Mouse (Mus musculus) retina, embryonic 14.5 days (tissue): ENCODE measurements around the gene Mmachc.
A peak's percentile ranks its signal among the peaks of the same experiment; 100 is the strongest.

Experiments
- DNase-seq: peaks from one replicate; pipeline ENCODE4 v3.0.0-alpha.2; 2015; ENCODE audit warnings: low spot score

The Mmachc gene

DNA sequence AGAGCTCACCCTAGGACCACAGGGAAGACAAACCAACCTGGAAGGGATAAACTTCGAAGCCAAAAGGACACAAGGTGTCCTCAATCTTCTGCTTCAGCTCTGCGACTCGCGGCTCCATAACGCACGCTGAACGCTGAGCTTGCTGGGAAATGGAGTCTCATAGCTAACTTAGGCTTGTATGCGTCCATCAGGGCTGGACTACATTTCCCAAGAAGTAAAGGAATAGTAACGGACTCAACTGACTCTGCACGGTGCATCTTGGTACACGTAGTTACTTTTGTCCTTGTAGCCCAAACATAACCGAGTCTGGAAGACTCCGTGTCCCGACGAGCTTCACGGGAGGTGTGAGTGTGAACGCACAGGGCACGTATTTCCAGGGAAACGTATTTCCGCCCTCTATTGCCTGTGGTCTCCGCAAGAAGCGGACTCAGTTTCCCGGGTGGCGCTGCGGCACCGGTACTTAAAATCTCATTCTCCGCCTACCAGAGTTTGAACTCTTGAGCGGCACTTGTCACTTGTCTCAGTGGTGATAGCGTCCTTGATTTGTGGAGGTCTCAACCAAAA is at the start of gene Mmachc, which contains the start of gene Ccdc163:
Gene Mmachc, minus strand, starts transcription at position 206 of the 564 bp plus-strand sequence.
Gene Ccdc163, plus strand, starts transcription at position 309 of the 564 bp plus-strand sequence.
- DNase-seq, result peak; percentile 95

DNA sequence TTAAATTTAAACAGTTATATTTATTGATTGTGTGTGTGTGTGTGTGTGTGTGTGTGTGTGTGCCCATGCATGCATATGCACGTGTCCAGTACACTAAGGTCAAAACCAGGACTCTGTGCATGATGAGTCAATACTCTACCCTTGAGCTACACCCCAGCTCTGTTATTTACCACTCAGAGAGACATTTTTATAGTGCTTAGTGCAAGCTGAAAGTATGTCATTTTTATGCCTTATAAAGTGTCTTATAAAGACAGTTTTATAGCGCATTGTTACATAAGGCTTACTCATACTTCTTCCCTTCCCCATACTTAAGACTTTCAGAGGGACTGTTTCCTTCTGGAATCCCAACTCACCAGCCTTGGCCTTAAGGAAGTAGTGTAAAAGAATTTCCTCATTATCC is 41.5 kb upstream of the Mmachc start:
- no peak for DNase-seq

DNA sequence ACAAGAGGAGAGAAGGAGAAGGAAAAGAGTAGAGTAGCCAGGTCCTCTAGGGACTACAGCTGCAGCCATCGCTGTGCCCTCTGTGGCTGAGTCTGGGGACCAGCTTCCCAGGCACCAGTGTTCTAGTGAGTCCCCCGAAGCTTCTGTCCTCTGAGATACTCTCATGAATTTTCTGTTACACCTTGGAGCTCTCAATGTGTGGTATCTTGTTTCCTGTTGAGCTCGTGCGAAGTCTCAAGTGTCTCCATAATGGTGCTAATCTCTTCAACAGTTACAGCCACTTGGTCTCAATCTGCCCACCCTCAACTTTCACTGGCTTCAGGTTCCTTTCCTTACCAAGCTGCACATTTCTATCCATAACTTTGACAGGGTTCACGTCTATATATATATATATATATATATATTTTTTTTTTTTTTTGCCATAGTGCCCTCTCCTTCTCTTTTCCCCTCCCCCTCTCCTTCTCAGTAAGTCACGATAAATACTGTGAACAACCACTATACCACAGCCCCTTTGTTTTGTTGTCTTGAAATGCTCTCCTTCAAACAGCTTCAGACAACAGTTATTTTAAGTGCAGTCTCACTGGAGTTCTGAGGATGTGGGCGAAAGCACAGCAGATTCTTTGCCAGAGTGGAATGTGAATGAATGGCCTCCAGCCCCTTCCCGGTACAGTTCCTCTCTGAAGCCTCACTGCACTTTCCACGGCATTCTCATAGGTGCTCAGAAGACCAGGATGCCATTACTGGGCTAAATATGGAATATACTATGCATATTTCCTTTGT is 31.0 kb upstream of the Mmachc start:
- DNase-seq, result no peak

DNA sequence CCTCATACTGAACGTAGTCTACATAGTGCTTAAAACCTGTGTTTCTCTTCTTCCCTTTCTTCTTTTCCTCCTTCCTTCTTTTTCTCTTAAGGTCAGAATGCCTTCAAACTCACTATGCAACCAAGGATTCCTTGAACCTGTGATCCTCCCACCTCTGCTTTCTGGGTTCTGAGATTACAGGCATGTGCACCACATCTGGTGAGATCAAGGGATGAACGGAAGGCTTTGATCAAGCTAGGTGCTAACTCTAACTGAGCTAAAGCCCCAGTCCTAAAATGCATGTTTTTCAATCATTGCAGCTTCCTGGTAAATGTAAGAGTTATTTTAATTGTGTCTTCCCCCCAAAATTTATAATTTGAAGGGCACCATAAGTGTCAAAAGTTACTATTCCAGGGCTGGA is 26.8 kb upstream of the Mmachc start:
- DNase-seq, result no peak

DNA sequence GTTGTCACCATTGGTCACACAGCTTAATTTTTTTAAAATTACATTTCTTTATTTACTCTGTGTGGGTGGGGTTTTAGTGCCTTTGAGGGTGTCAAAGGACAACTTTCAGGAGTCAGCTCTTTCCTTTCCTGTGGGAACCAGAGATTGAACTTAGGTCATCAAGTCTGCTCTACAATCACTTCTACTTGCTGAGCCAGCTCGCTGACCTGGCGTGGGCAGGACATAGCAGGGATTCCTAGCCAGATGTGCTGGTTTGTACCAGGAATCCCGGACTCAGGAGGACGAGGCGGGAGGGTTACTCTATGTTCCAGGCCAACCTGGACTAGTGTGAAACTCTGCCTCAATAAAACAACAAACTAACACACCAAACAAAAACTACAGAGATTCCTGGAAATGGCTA is 24.1 kb upstream of the Mmachc start:
- no peak for DNase-seq

DNA sequence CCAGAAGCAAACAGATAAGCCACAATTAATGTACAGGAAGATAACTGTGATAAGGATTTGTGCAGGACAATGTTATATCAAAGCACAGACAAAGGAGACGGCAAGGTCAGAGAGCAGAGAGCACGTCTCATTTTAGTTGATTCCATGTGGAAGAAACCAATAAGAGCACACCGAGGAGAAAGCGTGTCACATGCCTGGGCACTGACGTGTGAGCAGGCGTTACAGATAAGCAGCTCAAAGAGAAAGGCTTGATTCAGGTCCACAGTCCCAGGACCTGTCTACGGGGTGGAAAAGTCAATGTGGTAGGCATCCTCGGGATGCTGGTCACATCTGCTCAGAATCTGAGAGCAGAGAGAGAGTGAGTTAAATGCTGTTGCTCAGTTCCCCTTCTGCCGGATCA is 22.9 kb upstream of the Mmachc start:
- no peak for DNase-seq

DNA sequence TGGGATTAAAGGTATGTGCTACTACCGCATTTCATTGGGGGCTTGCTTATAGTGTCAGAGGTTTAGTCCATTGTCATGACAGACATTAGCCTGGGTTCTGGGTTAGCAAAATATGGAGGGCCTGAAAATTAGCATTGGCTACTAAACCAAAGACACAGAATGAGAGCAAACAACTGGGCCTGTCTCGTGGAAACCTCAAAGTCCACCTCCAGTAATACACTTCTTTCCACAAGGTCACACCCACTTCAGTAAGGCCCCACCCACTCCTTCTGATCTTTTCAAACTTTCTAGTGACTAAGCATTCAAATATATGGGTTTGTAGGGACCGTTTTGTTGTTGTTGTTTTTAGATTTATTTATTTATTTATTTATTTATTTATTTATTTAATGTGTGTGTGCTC is 21.3 kb upstream of the Mmachc start:
- no peak for DNase-seq

DNA sequence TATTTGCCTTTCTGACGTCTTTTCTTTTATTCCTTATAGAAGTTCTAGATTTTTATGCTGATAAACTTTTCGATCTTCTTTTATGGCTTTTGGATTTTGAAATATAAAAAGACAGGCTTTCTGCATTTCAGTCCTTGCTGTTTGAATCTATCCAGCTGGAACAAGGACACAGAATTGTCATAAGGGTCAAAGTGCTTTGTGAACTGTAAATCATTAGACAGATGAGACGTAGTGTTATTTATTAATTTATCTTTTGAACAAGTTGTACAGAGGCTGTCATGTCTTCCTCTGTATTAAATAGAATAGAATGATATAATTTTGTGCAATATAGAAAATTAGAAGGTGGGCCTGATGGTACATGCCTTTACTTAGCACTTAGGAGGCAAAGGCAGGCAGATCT is 19.2 kb upstream of the Mmachc start:
- DNase-seq, result no peak

DNA sequence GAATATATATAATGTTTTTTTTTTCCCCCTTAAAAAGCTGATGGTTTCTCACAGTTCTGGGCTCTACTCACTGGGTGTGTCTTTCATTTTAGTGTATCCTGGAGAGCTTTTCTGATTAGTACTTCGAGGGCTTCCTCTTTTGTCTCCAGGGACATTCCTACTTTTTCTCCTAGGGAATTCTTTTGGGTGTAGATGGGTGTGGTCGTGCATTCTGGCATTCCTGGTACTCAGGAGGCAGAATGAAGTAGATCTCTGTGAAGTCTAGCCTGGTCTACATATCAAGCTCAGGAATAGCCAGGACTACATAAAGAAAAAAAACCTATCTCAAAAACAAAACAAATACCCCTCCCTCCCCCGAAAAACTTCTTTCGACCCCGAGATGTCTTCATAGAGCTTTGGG is 17.2 kb upstream of the Mmachc start:
- no peak for DNase-seq

DNA sequence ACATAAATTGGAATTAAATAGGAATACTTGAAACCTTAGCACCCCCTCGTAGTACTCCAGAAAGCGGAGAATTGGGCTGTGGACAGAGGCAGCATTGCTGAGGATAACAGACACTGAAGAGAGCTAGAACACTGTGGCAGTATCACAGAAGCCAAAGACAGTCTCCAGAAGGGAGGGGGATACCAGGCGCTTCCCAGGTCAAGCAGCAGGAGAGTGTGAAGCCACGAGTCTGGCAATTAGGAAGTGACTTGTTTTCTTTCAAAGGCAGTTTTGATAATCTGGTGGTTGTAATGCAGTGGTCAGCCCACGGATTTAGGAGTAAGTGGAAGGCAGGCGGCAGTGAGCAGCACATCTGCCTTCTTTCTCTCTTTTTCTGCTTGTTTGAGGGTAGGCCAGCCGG is 14.0 kb upstream of the Mmachc start:
- DNase-seq, result peak; percentile 11

DNA sequence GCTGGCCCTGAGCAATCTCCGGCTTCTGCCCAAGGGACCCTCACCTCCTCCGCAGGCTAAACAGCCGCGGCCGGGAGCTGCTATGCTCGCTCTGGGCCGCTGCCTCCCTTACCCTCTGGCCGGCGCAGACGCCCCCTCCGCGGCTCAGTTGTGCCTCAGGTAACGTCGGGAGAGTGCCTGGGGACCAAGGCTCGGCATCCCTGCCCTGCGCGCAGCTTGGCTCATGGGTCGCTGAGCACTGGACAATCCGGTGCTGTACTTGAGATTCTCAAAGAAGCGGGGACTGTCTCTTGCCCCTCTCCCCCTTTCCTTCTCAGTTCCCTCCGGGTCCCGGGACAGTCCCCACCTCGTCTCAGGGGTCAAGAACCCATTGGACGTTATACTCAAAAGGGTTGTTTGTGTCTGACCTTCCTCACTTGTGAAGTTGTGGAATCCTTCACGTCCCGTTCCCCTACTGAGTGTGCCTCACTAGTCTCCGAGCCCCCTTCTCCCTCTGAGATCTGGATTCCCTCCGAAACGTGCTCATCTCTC is 13.0 kb upstream of the Mmachc start:
- DNase-seq, result no peak

DNA sequence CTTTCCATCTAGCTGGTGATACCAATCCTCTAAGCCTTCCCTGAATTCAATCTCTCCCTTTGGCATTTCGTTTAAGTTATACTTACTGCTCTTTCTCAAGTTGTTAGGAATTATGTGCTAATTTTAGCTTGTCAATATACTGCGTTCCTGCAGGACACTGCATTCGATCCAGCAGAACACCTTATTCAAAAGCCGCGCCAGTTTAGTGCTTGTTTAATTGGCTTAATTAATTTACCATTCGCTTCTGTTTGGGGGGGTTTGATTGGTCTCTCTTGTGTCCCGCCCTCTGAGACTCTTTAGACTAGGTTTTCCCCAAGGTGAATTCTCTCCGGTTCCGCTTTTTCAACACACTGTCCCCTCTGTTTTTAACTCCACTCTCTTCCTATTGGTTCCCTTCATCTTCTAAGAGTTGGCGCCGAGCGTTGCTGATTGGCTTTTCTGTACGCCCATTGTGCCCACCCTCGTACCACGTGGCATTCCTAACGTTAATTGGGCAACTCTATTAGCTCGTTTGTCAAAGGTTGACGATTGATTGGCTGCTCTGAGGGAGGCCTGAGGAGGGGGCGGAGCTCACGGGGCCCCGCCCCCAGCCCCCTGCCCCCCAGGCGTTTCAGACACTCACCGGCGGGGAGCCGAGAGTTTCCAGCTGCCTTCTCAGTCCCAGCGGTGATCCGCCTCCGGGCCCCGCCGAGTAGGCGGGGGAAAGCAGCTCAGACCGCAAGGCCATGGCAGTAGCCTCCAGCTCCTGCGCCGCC is 12.3 kb upstream of the Mmachc start, which contains the start of gene Tesk2:
Gene Tesk2, plus strand, starts transcription at position 606 of the 755 bp plus-strand sequence.
- DNase-seq, result peak; percentile 99

DNA sequence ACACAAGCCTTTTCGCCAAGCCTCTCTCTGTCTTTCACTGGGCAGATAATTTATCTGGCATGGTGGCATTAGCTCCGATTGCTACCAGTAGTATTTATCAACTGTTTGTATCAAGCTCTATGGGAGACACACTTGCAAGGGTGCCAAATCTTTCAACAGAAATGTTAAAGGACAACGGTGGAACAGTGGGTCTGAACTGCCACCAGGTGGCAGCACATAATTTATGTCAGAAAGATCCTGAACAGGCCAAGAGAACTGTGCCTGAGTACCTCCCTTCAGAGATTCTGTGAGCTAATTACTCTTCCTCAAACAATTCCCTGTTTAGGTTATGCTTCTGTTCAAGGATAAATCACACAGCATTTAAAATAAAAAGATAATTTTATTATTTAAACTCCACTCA is 11.2 kb upstream of the Mmachc start:
- DNase-seq, result peak; percentile 93

DNA sequence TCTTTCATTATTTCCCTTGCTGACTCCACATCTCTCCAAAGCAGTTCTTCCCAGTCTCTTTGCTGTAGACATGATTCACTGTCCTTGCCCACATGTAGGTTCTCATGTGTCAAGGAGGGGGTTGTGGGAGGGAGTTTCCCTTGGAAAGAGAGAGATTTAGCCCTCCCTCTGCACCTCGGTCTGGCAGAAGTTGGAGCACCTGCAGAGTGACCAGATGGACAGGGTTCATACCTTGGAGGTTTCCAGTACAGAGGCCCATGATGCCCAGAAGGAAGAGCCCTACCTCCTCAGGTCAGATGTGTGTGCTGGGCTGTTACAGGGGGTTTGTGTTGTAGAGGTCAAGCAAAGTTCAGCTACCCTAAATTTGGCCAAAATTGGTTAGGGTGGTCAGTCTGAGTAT is 4.3 kb upstream of the Mmachc start:
- DNase-seq, result no peak

DNA sequence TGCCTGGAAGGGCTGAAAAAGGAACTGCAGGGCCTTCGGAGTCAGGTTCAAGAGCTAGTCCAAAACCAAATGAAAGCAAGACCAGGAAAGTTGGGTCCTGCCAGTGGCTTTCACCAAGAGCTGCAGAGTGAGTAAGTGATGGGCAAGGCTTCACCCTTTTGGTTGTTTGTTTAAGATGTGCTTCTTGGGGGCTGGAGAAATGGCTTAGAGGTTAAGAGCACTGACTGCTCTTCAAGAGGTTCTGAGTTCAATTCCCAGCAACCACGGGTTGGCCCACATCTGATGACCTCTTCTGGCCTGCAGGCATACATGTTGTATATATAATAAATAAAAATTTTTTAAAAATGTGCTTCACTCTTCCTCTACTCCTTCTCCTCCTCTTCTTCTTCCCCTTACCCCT is 1.9 kb upstream of the Mmachc start:
- no peak for DNase-seq

DNA sequence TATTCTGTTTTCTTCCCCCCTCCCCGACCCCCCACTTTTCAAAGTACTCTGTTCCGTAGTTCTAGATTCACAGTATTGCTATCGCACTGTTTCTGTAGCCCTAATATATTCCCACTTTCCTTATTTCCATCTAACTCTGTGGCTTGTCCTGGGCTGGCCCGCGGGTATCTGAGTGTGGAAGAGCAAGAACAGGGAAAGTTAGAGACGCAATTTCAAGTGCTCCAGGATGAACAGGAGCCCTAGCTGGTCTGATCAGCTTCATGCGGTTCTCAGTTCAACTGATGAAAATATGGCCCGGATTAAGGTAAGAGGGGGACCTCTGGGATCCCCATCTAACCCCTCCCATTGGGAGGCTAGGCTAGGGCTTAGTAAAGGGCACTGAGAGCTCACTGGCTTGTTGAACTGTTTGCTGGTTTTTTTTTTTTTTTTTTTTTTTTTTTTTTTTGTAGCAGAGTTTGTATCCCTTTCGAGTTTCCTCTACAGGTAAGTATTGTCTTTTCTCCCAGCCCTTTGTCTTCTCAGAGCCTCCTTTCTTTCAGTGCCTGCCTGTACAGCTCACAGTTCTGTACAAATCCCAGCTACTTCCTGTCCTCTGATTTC is 685 bp upstream of the Mmachc start:
- peak; percentile 13 for DNase-seq

DNA sequence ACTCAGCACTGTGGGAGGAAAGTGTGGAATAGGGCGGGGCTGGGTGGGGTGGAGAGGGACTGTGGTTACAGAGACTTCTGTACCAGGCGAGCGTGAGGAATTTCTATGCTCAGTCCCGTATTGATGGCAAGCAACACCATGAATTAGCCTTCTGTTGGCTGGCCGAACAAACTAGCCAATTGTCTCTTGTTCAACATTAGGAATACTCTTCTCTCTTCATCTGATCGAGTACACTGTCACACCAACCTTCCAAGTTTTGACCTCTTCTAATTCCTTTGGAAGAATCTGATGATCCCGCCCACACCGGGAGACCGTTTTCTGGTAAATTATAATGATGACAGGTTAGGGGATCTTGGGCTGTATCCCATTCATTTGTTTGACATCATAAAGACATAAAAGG is 540 bp downstream of the Mmachc start:
- no peak for DNase-seq

DNA sequence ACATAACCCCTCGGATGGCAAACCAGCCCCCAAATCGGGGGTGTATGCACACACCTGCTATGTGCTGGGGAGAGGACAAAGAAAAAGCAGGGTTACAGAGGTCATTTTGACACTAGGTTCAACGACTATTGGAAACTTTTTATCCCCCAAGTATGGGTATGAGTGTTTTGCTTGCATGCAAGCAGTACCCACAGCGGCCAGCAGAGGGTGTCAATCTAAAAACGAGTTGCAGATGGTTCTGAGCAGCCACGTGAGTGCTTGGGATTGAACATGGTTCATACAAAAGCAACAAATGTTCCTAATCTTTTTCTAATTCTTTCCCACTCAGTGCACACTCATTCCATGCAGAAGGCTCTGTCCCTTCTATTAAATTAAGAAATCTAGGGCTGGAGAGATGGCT is 4.4 kb downstream of the Mmachc start:
- DNase-seq, result peak; percentile 78

DNA sequence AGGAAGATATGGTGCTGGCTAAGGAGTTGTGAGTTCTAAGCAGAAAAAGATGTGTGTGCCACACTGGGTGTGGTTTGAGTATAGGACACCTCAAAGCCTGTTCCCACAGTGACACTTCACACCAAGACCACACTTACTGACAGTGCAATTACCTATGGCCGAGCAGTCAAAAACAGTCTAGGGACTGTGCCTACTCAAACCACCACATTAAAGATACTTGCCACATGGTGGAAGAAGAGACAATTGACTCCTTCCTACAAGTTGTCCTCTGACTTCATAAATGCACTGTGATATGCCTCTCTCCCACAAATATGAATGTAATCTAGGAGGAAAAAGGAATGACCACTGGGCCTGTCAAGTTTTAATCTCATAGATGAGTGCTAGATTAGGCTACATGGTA is 7.2 kb downstream of the Mmachc start:
- DNase-seq, result no peak

DNA sequence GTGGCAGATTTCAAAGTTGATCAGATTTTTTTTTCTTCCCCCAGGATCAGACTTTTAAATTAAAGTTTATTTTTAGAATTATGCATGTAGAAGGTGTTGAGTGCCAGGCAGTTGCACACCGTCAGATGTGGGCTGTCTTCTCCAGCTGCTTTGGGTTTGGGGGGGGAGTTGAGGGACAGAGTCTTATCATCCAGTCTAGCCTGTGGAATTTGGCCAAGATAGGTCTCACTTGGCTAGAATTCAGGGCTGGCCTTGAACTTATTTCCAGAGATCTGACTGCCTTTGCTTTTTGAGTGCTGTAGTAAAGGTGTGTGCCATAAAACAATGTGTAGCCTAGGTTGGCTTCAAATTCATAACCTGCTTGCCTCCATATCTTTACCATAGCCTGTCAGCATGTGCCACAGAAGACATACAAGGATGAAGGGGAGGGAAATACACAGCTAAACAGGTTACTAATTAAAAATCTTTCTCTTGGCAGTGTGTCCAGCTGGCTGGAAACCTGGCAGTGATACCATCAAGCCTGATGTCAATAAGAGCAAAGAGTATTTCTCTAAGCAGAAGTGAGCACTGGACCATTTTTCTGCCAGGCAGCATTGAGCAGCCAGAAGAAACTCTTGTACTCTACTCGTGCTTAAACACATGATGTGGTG is 9.4 kb downstream of the Mmachc start:
- DNase-seq, result no peak

DNA sequence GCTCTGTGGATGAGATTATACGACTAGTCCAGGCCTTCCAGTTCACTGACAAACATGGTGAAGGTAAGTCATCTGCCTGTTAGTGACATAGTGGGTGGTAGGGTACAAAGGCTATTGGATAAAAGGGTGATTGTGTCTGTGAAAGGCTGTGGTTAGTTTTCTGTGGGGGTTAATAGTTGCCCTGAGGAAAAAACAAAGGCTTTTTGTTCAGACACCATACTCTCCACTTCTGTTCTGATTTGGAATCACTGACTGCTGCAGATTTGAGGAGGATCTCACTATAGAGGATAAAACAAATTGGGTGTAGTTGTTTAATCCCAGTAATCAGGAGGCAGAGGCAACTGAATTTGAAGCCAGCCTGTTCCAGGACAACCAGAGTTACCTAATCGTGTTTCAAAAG is 14.4 kb downstream of the Mmachc start:
- no peak for DNase-seq

DNA sequence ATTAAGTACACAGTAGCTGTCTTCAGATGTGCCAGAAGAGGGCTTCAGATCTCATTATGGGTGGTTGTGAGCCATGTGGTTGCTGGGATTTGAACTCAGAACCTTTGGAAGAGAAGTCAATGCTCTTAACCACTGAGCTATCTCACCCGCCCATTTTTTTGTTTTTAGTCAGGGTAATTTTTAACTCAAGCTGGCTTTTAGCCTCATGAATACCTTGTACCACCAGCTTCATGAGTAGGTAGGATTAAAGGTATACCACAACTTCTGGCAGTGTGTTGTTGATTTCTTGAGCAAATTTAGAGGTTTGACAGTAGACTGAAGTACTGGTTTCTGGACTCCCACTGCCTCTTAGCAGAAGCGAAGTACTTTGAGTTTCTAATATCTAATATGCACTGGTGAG is 16.1 kb downstream of the Mmachc start:
- DNase-seq, result no peak
